Mouse (Mus musculus) layer of hippocampus, adult 8-10 months (tissue): ENCODE results near the gene Rfng. TPM values are rescaled to one million over a fixed set of nuclear protein-coding genes. Genes with fewer than 3 reads are reported as not detected.
A peak's percentile ranks its signal among the peaks of the same experiment; 100 is the strongest.
"Not testable (repeated sequence)": the region's sequence is repeated elsewhere in the genome, so short reads cannot be mapped to it uniquely, and the experiment has no call there.

Source experiments
- DNase-seq, 2 experiments: peaks; one replicate each; pipeline ENCODE4 v3.0.0; 2022; ENCODE audit warnings: low spot score in 2 of 2
- total RNA-seq, 4 experiments: library from RNA; stranded (reverse); gene quantifications; 2 replicates each; pipeline ENCODE4 v1.2.4; 2022

The Rfng gene
- total RNA-seq, 4 experiments from 2014 or later: 55.7 to 63.5 (median 61.8) TPM

DNA sequence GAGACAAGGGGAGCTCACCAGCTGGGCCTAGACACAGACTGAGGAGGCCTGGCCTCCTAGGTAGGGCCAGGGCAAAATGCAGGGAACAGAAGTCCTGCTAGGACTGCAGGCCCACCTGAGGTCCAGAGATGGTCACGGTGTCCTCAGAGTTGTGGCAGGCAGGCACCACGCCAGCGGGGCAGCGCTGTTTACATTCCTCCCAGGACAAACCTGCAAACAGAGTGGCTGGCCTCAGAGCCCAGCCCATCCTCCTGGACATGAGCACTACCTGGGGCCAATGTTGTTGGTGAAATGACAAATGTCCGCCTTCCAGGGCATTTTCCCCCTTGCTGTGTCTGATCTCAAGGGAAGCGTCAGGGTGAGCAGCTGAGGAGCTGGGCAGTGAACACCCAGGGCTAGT lies 33.4 kb upstream of the Rfng start:
- DNase-seq: no peak

DNA sequence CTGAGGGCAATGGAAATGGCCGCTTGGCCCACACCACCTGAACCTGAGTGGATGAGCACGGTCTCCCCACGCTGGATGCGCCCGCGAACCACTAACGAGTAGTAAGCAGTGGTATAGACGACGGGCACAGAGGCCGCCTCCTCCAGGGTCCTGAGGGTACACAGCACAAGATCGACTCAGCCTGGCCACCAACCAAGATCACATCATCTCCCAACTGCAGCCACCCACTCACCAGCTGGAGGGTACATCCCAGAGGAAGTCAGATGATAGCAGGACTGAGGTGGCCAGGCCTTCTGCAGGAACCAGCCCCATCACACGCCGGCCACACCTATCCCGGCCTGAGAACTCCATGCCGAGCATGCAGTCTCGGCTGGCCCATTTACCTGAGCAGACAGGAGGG lies 28.1 kb upstream of the Rfng start:
- peak in 1 of 2 experiments; percentile 51 for DNase-seq

DNA sequence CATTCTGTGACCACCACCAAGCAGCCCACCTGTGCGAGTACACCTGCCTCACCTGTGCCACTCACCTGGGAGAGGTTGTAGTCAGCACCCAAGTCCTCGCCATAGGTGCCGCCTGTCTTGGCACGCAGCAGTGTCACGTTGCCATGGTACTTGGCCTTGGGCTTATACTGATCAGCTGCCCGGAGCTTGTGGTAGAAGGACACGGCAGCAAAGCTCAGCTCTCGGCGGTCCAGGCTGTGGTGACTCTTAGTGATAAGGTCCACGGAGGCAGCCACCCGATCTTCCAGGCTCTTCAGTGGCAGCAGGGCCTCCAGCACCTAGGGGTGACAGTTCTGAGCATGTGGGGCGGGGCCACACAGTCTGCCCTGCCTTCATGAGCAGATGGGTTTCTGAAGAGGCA lies 24.0 kb upstream of the Rfng start:
- DNase-seq: no peak

DNA sequence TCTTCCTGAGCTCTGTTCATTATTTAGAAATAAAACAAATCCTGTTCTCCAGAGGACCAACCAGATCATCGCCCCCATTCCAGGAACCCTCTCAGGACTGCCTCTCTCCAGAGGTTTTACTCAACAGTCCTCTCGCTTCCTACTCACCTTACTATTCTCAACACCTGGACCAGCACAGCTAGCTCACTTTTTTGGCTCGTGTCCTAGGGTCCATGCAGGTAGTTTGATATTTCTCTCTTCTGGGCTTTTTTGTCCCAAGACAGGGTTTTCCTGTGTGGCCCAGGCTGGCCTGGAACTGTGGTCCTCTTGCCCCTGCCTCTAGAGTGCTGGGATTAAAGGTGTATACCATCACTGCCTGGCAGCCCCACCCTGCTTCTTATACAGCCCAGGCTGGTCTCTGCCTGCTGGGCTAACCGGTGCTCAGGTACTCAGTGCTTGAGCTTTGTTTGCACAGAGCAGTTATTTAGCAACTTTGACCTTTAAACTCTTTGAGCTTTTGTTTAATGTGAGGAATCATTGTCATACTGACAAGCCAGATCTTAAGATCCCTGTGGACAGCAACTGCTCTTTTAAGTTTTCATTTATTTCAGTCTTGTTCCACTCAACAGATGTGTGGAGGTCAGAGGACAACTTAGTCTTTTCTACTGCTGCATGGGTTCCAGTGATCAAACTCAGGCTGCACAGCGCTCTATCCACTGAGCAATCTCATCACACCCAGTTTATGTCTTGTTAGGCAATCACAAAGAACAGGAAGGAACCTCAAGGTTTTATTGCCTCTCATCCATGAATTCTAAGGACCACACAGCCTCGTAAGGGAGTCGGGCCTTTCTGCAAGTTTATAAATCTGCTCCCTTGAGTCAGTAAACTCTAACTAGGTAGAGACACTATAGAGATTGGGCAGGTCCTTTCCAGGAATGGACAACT lies 21.6 kb upstream of the Rfng start:
- DNase-seq: no peak

DNA sequence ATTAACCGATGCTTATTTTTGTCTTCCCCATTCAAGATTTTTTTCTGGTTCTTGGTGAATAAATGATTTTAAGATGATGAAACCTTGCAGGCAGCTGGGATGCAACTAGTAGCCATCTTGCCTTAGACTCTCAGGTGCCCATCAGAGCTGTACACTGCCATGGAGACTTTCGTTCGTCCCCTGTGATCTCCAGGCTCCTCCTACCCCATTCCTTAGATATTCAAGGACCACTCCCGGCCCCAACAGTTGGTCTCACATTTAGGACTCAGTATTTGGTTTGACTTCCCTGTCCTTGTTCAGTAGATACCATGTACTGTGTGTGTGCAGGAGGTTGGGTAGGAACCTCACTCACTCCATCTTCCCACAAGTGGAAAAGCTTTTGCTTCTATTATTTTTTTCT lies 20.8 kb upstream of the Rfng start:
- DNase-seq: no peak

DNA sequence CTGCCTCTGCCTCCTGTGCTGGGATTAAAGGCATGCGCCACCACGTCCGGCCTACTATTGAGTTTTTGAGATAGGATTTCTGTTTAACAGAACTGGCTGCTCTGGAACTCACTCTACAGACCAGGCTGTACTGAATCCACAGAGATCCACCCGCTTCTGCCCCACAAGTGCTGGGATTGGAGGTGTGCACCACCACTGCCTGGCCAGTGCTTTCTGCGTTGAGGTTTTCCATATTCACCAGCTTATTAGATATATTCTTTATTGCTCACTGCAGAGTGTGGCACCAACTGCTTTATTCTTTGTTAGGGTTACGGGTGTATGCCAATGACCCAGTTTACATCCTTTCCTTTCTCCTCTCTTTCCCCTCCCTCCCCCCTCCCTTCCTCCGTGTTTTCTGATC lies 20.3 kb upstream of the Rfng start:
- DNase-seq: no peak

DNA sequence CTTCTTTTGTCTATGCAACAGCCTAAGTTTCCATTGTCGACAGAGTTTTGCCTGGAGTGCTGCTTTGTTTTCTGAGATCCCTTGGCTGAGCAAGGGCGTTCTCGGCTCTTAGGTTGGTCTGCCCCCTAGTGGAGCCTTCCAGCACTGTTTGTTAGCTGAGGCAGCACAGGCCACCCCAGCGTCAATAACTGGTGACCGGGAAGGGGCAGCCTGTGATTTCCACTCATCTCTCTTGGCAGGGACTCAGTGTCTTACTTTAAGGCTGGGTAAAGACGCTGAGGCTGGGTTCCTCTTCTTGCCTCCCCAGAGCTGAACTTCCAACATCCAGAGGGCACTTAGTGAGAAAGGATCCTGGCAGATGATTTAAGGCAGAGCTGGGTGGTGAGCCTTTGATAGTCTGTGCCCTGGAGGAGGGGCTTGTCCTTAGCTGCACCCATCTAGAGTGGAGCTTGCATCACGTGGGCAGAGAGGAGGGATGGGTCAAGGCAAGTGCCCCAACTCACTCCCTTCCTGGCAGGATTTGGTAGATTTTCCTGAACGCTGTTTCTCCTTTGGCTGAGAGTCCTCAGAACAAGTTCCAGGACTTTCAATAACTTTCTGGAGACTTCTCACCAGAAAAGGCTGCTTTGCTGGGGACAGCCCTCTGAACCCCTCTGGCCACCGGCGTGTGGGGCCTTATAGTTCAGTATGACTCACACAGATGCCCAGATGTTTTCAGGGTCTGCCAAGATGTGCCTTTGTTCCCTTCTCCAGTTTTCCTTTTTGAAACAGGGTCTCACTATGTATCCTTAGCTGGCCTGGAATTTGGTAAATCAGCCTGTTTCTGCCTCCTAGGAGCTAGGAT lies 16.3 kb upstream of the Rfng start:
- DNase-seq: peak; percentile 61 to 88

DNA sequence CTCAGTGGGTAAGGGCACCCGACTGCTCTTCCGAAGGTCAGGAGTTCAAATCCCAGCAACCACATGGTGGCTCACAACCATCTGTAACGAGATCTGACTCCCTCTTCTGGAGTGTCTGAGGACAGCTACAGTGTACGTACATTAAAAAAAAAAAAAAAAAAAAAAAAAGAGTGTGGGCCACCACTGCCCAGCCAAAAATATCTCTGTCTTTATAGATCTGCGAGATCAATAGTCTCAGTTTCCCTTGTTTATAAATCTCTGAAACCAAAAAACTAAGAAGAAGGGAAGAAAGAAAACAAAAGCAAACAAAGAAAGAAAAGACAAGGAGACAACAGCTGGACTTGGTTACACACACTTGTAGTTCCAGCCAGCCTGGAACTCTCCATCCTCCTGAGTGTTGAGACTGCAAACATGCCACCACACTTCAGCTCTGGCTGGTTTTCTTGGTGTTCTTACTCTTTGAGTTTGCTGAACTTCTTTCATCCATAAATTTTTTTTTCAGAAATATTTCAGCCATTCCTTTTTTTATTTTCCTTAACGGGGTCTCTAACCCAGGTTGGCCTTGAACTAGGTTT lies 15.4 kb upstream of the Rfng start:
- no peak for DNase-seq

DNA sequence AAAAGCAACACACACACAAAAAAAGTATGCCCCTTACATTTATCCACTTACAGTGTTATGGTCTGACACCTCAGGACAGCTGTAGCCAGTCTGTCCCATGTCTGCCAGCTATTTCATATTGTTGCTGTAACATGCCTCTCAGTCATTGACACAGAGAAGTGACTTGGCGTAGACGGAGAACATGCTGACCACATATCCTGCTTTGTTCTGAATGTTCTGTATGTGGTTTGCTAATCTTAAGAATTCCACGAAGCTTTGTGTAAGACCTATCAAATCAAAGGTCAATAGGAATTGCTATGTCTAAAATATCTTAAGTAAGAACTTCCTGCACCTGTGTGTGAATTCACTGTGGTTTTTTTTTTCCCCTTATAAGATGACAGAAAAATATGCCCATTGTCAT lies 14.2 kb upstream of the Rfng start:
- DNase-seq: no peak

DNA sequence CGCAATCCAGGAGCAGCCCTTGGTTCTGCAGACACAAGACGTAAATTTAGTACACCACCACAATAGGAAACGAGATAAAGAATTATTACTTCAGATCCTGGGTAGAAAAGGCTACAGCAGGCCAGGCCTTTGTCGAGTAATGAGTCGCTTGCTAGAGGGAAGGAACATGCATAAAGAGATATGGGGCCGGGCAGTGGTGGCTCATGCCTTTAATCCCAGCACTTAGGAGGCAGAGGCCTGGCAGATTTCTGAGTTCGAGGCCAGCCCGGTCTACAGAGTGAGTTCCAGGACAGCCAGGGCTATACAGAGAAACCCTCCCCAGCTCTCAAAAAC lies 12.6 kb upstream of the Rfng start:
- DNase-seq: no peak

DNA sequence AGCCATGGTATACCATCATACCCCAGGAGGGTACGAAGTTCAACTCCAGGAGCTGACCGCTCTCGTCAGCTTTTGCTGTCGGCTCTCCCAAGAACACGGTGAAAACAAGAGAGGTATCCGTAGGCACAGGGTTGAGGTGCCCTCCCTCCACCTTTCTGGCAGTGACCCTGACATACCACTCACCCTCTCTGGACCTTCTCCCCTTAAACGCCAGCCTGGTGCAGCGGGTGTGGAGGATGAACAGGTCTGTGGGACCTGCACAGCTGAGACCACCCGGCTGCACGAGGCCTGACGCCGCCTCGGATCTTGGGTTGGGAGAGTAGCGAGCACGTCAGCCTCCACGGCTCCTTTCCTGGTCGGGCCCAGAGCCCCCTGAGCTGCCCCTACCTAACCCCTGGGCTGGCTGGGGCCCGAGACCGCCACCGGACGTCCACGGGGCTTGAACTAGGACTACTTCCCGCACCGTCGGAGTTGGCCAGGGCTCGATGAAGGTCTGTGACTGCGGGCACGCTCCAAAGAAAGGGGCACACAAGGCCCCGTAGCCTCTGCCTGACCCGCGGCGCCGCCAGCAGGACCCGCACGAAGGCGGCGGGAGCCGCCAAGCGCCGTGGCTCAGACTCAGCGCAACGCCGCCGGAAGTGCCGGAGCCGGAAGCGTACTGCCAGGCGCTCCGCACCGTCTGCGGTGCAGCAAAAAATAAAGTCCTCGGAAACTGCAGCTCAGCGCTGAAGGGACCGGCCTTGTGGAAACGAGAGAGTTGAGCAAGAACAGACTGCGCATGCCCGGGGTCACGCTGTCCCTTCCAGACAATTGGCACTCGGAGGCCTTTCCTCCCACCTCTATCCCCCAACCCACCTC lies 12.0 kb upstream of the Rfng start, which contains the start of gene Dus1l:
Gene Dus1l (minus strand): TSS at position 648 of the 858 bp plus-strand sequence.
- DNase-seq: peak; percentile 90 to 98

DNA sequence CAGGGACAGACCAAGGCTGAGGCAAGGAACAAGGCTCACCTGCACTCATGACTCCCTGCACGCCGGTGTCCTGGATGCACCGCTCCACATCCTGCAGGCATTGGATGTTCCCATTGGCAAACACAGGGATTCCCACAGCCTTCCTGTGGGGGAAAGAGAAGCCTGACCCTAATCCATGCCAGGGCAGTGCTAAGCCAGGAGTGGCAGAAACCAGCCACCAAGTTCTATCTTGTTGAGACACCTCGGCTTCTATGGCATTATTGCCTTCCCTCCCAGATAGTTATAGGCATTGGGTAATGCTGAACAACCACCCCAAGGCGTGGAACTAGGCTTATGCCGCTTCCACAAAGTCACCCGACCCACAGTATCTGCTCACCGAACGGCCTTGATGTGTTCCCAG lies 8.6 kb upstream of the Rfng start:
- no peak for DNase-seq

DNA sequence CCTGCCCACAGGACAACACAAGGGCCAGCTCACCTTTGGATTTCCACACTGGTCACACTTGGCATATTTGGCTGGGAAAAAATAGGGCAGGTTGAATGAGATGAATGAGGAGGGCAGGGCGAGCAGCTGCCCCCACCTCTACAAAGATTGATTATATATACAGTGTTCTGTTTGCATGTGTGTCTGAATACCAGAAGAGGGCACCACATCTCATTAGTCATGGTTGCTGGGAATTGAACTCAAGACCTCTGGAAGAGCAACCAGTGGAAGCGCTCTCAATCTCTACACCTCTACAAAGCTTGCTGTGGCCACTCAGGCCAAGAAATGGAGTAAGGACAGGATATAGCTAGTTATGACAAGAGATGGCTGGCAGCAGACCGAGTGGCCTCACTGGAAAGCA lies 5.8 kb upstream of the Rfng start:
- DNase-seq: no peak

DNA sequence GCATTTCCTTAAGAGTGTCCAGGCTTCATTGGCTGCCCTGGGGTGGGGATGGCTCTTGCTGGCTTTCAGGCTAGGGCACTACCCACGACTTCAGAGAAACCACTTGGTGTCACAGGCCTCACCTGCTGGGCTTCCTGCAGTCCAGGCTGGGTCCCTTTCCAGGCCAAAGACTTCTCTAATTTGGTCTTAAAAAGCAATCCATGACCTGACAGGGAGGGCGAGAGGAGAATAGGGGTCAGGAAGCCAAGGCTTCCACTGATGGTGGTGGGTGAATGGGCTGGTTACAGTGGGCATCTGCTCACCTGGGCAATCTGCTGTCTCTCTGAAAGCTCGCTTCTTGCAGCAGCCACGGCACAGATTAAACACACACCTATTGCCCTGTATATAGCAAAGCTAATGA lies 5.3 kb upstream of the Rfng start:
- no peak for DNase-seq

DNA sequence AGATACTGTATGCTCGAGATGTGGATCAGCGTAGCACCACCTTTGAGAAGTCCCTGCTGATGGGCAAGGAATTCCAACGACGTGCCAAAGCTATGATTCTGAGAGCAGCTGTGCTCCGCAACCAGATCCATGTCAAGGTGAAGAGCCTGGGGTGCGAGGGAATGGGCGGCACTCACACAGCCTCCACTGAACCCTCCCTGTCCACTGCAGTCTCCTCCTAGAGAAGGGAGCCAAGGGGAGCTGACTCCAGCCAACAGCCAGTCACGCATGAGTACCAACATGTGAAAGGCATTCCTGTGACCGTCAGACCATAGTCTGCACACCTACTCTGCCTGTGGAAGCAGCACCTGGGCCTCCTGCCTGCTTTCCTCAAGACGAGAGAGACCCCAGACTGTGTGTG lies 4.5 kb upstream of the Rfng start:
- not testable (repeated sequence) for DNase-seq

DNA sequence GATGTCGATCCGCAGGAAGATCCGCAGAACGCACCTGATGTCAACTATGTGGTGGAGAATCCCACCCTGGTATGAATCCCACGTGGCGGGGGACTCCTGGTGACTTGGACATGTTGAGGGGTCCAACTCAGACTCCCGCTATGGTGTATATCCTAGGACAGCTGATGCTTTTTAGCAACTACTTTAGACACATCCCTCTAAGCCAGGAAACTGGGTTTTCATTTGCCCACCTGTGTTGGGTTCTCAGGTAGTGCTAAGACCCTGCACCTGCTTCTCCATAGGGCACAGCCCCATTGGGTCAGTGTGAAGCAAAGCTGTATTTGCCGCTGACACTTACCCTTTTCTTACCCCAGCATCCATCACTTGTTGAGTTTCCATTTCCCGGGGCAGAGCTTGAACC lies 1.1 kb upstream of the Rfng start:
- no peak for DNase-seq

DNA sequence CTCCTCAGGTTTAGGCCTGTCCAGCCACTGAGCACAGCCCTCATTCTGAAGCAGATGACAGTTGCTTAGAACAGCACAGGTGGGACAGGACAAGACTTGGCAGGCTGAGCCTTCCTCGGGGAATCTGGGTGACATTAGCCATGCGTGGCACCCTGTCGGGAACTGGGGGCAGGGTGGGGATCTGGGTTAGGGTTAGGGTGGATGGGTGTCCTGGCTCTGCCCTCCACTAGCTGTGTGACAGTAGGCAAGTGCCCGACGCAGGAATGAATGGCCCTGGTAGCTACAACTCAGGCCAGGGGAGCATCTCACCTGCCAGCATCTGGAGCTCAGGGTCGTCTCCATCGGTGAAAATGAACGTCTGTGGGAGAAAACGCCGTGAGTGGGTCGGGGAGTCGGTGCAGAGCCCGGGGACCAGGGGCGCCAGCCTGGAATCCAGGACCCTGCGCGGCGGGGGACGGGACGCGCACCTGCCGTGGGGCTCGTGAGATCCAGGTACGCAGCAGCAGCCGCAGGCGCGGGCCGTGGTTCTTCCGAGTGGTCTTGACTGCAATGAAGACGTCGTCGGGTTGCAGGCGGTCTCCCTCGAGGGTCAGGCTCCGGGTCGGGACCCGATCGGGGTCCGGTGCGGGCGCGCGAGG lies 462 bp downstream of the Rfng start:
- DNase-seq: no peak

DNA sequence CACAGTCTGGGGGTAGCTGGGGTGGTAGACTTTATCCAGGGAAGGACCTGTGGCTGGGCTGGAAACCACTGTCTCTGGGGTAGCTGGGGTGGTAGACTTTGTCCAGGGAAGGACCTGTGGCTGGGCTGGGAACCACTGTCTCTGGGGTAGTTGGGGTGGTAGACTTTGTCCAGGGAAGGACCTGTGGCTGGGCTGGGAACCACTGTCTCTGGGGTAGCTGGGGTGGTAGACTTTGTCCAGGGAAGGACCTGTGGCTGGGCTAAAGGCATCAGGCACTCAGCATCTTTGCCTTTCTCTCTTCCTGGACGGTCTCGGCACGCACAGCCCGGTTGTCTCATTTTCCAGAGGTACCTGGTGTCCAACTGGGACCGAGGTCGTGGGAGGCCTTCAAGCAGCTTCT lies 2.6 kb downstream of the Rfng start:
- not testable (repeated sequence) for DNase-seq

DNA sequence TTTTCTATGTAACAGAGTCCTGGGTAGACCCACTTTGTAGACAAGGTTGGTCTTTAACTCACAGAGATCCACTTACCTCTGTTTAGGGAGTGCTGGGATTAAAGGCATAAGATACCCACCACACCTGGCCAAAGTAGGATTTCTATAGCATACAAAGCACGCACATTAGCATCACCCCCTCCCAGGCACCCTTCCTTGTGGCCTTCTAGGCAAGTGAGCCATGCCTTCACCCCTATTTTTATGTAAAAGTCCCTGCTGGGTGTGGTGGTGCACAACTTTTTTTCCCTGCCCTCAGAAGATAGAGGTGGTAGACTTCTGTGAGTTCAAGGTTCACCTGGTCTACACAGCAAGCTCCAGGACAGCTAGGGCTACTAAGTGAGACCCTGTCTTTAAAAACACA lies 4.1 kb downstream of the Rfng start:
- DNase-seq: no peak

DNA sequence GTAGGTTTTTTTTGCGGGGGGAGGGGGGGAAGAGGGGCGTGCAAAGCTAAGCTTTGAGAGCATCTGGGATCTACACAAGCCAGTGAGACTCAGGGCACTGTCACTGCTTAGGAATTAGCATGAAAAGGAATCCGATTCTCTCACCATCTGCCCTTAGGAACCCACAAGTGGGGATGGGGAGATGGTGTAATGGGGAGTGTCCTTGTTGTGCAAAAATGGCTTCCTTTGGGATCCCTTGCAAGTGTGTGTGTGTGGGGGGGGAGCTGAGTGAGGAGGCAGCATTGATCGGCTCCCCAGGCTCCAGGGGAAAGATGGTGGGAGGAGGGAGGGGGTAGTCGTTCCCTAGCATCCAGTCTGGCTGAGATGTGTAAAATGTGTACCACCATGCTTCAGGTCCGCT lies 6.9 kb downstream of the Rfng start:
- no peak for DNase-seq
